Mouse (Mus musculus): ENCODE data around the gene Pou2f3.
"Not testable (repeated sequence)": the region's sequence is repeated elsewhere in the genome, so short reads cannot be mapped to it uniquely, and the experiment has no call there.

Pou2f3 gene

DNA sequence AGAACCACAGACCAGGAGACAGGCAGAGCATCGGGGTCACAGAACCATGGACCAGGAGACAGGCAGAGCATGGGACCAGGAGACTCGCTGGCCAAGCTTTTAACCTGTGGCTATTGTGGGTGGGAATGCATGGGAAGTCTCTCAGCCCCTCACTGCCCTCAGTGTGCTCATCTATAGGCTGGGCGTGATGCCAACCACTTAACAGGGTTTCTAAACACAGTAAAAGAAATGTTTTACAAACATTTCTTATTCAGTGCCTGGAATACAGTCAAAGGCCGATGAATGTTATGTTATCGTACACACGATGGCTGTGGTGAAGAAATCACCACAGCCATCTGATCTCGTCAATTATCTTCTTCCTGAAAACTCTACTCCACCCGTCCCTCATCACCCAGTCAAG is 43.1 kb downstream of the Pou2f3 start:
- no peak for DNase-seq (ENCODE audit: low read depth in 1 of 2, low spot score in 2 of 2)

DNA sequence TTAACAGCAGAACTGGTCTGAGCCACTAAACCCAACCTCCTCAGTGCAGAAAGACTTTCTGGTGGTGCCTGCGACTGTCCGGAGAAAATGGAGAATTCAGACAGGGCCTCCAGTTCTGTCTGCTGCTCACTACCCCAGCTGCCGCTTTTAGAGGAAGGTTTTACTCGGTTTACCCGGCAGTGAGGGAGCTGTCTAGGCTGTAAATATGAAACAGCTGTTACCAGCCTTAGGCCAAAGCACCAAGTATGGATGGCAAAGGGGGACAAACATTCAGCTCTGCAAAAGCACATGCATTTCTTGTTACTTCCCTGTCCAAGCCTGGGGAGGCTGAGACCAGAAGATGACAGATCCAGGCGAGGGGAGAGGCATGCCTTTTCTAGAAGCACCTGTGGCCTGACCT is 43.8 kb downstream of the Pou2f3 start:
- DNase-seq (ENCODE audit: low read depth in 1 of 2, low spot score in 2 of 2), result no peak

DNA sequence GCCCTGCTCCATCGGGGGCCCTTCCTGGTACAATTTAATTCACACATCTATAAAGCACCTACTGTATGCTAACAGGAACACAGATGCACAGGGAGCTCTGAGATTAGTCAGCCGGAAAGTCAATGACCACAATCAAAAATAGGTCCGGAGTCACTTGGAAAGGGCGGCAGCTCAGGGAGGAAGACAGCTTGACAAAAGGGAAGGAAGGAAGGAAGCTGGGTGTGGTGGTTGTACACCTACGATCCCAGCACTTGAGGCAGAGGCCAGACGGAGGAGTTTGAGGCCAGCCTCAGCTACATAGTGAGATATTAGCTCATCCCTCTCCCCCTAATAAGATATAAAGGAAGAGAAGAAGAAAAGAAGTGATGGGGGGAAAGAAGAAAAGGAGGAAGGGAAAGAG is 54.2 kb downstream of the Pou2f3 start:
- no peak for DNase-seq (ENCODE audit: low read depth in 1 of 2, low spot score in 2 of 2)

DNA sequence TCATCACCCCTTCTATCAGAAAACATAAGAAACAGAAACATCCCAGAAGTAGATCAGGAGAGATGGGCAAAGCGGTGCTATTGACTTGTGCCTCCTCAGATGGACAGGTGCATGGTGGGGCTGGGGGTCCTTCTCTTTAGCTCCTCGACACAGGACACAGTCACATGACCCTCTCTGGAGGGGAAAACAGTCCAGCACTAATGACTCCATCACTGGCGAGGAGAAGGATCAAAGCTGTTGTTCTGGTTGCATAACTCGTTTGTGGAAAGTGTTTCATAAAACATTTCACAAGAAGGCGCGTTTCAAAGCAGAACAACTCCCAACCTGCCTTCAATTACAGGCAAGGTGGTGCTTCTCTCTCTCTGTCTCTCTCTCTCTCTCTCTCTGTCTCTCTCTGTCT is 58.4 kb downstream of the Pou2f3 start:
- no peak for DNase-seq (ENCODE audit: low read depth in 1 of 2, low spot score in 2 of 2)

DNA sequence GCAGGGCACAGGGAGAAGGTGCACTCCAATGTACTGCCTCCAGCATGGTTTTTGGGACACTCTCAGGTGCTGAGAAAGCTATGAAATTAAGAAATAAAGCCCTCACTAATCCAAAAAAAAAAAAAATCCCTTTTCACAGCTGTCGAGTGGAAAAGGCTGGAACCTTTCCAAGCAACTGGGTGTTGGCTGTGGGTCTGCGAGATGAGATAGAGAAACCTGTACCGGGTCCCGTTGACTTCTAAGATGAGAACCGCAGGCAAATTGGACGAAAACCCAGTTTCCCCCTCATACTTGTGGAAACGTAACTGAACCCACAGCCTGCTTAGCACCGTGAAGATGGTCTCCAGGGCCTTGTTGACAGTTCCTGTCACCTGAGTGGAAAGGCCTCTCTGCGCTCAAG is 59.2 kb downstream of the Pou2f3 start:
- DNase-seq (ENCODE audit: low read depth in 1 of 2, low spot score in 2 of 2), result no peak

DNA sequence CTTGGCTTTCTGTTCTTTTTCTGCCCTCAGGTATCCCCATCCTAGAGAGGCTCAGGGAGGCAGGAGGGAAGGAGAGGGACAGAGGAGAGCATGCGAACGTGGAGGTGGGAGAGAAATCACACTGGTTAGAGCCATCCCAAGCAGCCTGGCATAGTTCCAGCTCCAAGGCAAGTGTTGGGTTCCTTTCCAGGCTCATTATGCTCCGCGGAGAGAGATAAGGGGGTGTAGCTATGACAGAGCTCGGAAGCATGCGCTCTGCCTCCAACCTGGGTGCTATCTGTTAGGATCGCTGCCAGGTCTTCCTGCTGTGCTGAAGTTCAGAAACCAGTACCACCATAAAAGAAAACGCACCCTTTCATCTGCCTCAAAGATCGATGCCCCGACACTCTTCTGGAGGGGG is 60.1 kb downstream of the Pou2f3 start:
- no peak for DNase-seq (ENCODE audit: low read depth in 1 of 2, low spot score in 2 of 2)

DNA sequence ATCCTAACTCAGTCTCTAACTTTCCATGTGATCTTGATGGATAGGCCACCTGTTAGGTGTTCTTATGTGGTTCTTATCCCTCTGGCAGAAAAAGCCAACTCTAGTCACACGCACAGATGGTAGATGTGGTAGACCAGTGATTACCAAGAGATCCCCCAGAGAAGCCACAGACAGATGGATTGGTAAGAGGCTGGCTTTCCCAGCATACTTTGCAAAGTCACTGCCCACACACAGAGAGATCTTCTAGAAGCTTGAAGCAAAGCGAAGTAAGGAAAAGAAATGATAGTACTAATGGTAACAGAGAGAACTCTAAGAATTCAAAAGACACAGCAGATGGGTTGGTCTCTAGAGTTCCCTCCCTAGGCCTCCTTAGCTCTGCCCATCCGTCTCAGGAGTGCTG is 60.7 kb downstream of the Pou2f3 start:
- no peak for DNase-seq (ENCODE audit: low read depth in 1 of 2, low spot score in 2 of 2)

DNA sequence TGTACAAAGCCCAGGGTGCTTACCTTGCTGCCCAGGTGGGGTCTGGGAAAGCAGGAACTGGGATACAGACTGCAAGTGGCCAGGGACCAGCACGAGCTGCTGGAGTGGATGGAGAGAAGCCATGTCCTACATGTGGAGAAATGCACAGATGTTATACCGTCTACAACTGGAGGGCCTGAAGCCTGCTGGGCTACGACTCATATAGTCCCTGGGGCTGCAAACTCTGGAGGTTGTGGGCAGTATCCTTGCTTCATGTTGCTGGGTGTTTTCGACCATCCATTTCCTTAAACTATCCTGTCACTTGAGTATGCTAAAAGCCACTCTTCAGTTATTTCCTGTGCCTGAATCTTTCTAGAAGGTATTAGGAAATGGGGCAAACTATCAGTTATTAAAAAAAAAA is 65.0 kb downstream of the Pou2f3 start:
- DNase-seq (ENCODE audit: low read depth in 1 of 2, low spot score in 2 of 2), result no peak

DNA sequence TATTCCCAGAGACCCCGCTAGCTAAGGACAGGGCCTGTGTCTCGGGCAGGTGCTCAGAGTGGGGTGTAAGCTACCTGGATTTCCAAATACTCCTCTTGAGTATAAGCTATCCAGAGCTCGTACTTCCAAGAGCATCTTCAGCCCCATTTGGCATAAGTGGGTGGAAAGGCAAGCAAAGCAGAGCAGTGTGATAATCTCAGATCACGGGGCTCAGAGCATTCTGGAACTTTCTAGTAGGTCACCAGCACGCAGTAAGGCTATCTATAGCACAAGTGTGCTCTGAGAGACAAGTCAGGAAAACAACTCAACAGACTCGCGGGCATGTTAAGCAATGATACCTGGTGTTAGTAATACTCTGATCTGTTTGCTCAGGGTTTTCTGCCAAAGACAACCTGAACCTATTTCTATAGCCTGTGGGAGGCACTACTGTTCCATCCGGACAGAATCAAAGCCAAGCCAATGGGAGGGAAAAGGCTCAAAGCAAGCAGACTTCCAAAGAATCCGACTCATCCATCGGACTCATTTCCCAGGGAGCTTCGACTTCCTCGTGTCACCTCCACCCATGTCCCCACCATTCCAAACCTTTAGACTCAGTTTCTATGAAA is 65.9 kb downstream of the Pou2f3 start:
- DNase-seq (ENCODE audit: low read depth in 1 of 2, low spot score in 2 of 2), result no peak

DNA sequence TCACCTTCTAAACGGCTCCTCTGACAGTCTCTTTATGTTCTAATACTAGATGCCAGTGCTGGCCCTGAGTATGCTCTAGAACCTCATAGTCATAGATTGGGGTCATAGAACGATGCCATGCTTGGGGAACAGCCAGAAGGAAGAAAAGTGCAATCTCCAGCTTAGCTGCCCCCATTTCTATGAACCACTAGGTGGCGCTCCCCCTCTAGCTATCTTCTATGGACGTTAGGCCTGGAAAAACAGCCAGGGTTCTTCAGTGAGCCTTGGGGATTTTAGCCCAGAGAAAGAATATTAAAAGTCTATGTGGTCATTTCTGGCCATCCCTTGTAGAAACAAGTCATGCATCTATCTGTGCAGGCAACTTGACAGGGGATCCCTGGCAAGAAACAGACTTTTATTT is 68.3 kb downstream of the Pou2f3 start:
- no peak for DNase-seq (ENCODE audit: low read depth in 1 of 2, low spot score in 2 of 2)

DNA sequence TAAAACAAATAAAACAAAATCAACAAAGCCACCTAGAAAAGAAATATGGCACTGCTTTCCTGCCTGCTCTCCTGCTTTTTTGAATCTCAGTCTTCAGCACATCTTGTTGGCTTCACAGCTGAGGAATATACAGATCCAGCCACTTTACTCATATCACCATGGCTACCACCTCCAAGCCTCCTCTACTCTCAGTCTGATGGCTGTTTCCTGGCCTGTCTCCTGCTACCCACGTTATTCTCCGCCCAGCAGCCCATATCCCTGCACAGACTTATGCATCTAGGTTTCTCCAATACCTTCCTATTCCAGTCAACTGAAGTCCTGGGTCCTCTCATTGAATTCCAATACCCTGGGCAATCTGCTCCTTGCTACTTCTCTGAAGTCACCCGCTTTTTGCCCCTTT is 76.6 kb downstream of the Pou2f3 start:
- no peak for DNase-seq (ENCODE audit: low read depth in 1 of 2, low spot score in 2 of 2)

DNA sequence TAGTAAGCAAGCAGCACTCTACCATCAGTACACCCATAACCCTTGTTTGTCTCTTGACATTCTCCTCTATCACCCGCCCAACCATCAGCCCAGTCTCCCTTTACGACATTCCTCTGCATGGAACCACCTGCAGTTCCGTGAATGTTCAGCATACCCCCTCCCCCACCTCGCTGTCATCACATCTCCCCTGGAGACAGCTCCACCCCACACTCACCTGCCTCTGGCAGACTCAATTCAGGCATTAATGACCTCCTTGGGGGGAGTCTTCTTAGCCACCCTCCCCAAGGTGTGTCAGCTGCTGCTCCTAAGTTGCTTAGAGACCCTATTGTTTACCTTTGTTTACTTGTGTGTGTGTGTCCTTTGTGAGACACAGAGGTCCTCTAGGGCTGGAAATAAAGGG is 77.8 kb downstream of the Pou2f3 start:
- no peak for DNase-seq (ENCODE audit: low read depth in 1 of 2, low spot score in 2 of 2)

DNA sequence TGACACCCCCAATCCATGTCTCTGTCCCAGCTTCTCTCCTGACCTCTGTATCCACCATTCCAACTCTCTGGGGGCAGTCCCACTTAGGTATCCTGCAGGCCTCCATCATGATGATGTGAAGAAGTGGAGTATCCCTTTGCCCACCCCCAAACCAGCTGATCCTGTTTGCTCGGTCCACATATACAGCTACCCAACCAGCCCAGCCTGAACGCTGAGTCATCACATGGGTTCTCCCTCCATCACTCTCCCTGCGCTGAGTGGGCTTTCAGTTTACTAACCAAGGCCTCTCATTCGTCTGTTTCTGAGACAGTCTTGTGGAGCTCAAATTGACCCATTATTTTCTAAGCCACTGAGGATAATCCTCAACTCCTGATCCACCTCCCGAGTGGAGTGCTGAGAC is 78.2 kb downstream of the Pou2f3 start:
- DNase-seq (ENCODE audit: low read depth in 1 of 2, low spot score in 2 of 2), result no peak

DNA sequence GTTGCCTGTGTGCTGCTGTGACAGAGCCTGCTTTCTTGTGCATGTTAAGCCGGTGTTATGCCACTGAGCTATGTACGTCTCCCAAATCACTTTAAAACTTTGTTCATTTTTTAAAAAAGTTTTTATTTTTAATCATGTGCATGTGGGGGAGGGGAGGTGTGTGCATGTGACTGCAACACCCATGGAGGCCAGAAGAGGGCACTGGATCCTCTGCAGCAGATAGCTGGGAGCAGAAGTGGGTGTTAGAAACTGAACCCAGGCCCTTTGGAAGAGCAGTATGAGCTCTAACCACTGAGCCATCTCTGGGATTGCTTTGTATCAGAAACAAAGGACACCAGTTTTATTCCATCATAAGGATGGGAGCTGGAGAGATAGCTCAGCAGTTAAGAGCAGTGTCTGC is 79.5 kb downstream of the Pou2f3 start:
- no peak for DNase-seq (ENCODE audit: low read depth in 1 of 2, low spot score in 2 of 2)

DNA sequence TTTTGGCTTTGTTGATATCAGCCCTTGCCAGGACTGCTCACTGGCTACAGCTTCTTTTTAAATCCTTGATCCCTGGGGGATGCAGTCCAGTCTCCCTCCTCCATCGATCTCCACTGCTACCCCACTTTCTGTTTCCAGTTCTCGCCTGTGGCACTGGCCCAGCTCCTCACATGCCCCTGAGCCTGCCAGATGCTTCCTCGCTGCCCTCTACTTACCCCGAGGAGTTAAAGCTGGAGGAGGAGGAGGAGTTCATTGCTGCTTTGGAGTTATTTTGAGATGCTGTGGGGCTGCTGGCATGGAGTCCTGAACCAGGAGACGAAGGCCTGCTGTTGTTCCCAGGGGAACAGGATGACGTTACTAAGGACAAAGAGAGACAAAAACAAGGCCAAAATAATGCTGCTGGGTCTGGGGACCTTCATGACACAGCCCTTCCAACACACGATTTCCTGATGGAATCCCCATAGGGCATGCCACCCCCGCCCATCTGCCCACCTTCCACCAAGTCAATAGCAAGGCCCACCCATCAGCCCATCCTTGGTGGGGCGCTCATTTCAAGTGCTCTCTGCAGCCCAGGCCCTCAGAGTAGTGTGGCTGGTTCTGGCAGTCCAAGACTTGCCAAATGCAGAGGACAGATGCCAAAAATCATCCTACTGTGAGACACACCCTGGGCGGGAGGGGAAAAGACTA is 82.9 kb downstream of the Pou2f3 start:
- DNase-seq (ENCODE audit: low read depth in 1 of 2, low spot score in 2 of 2), result no peak

DNA sequence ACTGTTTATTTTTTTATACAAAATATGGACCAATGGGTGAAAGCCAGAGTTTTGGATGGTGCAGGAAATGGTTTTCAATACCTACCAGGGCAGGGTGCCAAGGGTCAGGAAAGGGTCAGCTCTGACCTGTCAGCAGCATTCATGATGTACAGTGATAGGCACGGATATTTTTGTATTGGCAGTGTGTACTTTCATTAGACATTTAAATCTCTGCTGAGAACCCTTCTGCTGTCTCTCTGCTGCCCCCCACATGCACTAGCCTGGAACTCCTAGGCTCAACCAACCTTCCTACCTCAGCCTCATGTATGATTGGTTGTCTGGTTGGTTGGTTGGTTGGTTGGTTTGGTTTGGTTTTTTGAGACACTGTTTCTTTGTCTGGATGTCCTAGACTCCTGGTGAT is 87.8 kb downstream of the Pou2f3 start:
- no peak for DNase-seq (ENCODE audit: low read depth in 1 of 2, low spot score in 2 of 2)

DNA sequence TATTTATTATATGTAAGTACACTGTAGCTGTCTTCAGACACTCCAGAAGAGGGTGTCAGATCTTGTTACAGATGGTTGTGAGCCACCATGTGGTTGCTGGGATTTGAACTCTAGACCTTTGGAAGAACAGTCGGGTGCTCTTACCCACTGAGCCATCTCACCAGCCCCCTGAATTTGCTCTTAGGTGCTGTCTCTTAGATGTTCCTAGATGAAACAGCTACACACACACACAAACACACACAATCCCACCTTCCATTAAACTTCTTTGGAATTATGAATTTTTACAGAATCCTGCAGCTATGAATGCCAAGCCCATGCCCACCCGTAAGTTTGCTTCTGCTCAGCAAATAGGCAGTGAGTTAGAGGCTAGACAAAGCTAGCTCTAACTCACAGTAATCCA is 88.2 kb downstream of the Pou2f3 start:
- not testable (repeated sequence) for DNase-seq (ENCODE audit: low read depth in 1 of 2, low spot score in 2 of 2)

DNA sequence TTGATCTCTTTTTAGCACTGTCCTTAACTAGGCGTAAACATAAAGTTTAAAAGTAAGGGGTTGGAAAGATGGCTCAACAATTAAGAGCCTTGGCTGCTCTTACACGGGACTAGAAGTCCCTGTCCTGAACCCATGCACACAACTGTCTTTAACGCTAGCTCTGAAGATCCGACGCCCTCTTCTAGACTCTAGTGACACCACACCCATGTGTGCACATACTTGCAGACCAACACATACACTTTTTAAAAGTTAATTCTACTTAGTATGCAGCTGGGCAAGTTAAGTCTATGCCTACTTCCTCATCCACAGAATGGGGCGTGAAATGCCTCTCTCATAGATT is 93.2 kb downstream of the Pou2f3 start:
- DNase-seq (ENCODE audit: low read depth in 1 of 2, low spot score in 2 of 2), result no peak

DNA sequence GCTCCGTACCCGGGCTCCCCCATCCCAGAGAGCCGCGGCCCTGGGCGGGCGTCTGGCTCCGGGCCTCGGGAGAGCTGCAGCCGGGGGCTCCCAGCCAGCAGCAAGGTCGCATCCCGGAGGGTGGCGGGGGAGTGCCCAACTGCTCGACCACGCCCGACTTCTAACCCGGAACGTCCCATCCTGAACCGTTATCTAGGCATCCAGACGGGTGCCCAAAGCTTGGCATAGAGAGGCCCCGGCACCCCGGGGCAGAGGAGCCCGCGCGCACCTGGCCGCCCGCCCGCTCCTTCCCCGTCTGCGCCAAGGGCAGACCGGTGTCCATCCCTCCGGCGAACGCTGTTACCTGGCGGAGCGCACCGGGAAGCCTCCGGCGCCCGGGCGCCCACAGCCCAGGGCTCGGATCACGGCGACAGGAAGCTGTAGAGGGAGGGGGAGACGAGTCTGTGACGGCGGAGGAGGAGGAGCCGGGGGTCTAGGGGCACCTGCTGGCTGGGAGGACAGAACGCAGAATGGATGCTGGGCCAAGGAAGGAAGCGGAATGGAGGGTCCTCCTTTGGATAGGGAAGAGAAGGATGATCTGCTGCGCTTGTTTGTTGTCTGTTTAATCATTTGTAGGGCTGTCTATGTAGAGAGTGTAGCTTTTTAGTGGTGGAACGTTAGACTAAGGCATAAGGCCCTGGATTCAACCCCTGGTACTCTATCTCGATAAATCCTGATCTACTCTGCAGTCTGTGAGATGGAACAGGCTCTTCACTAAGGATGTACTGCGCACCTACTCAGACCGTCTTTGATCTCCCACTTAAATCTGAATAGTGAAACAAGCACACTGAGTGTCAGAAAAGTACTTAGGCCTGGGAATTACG is 93.8 kb downstream of the Pou2f3 start, which contains the start of gene Tmem136:
Gene Tmem136 (minus strand): TSS at position 437 of the 863 bp plus-strand sequence.
- no peak for DNase-seq (ENCODE audit: low read depth in 1 of 2, low spot score in 2 of 2)

DNA sequence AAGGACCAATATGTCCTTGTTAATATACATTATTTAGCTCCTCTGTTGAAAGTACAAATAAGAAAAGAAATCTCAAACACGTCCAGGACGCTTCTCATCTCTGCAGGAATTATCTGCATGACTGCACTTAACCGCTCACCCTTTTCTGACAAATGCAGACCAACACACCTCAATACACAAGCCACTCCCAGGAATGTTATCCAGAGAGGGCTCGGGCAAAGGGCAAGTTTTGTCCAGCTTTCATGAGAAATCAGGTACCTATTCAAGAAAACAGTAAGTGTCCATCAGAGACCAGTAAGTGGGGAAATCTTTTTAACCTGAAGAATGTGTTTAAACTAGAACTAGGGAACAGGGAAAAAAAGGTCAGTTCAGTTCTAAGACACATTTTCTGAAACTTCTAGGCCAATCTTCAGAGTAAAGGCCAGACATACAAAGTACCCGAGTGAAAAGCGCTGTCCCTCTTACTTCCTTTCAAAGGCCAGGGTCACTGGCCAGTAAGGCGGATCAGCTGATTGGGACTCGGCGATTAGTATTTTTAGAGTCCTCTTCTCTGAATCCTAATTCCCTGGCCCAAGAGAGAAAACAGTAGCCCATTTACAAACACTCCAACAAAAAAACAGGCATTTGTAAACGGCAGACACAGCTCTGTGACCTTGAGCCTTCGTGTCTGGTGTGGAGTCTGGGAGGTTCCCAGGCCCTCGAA is 94.6 kb downstream of the Pou2f3 start:
- DNase-seq (ENCODE audit: low read depth in 1 of 2, low spot score in 2 of 2), result no peak

DNA sequence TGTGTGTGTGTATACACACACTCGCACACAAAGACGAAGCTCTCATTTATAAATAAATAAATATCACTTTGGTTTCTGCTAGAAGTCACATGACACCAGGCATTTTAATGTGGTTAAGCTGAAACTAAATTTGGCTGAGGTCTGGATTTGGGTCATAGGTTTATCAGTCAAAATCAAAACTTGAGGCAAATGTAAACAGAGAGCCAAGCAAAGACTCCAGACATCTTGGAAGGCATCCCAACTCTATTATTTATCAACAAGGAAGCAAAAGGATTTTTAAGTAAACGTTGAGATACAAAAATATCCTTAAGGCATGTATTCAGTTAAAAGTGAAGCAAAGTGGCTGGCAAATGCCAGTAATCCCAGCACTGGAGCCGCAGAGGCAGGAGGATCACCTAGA is 95.3 kb downstream of the Pou2f3 start:
- no peak for DNase-seq (ENCODE audit: low read depth in 1 of 2, low spot score in 2 of 2)
